Mouse (Mus musculus): ENCODE measurements around the gene Ehd4. TPM values are rescaled to one million over a fixed set of nuclear protein-coding genes. Genes with fewer than 3 reads are reported as not detected.

Ehd4 gene
- polyA plus RNA-seq, 3 experiments from 2014 or later, result 2.9 to 16.2 (median 3.9) TPM

DNA sequence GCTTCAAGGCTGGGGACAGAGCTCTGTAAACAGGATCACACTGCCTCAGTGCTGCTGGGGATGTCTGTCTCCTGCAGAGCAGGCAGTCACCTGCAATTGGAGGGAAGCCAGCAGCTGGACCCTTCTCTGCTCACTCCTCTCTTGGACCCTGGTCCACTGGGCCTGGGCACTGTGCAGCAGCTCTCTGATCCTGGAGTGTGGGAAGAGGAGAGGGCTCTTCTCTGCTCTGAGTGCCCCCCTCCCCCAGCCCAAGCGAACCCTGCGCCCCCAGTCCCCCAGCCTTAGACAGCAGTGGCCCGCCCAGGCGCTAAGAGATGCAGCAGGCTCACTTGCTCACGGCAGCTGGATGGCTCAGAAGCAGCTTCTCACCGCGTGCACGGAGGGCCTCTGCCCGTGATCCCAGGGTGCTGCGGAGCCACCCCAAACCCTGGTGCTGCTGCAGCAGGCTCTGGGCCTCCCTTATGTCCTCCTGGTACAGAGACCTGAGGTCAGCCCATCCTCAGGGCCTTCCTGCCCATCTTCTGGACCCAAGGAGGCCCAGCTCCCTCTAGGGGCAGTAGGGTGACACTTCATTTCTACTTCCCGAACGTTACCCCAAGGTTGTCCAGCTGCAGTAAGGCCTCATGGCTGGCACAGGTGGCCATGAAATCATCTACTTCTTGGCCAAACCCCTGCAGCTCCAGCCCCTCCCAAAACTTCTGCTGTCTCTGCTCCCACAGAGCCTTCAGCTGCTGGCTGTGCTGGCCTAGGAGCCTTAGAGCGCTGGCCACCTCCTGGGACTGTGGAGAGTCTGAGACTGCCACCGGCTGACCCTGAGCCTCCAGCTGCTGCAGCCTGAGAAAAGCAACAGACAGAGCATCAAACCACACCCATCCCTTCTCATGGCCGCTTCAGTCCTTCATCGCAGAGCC lies 85.6 kb downstream of the Ehd4 start:
- ATAC-seq, result no peak

DNA sequence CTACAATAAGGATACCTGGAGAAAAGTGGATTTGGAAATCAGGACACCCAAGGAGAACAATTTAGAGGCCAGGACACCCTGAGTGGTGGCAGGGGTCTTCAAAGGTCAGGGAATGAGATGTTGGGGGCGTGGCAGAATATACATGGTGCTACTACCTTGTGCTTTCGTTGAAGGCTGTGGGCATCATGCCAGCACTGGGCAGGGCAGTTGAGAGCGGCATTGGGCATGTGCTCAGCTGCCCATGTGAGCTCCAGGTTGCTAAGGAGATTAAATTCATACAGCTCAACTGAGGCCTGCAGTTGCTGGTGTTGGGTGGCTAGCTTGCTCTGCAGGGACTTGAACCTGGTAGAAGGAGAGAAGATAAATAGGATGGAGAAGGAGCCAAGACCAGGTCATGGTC lies 88.2 kb downstream of the Ehd4 start:
- no peak for ATAC-seq

DNA sequence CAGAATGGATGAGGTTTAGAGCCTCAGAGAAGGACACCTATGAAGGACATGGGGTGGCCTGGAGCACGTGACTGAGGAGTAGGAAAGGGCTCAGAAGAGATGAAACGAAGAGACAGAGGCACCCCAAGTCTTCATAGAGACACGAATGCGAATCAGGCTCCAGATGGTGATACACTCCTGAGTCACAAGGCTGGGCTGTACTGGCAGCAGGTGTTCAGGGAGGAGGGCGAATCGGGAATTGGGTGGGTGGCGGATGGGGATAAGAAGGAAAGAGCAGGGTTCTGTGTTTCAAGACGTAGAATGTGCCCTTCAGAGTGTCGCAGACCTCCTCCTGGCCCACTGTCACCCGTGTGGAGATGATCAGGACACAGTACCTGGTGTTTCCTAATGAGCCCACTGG lies 89.2 kb downstream of the Ehd4 start:
- no peak for ATAC-seq

DNA sequence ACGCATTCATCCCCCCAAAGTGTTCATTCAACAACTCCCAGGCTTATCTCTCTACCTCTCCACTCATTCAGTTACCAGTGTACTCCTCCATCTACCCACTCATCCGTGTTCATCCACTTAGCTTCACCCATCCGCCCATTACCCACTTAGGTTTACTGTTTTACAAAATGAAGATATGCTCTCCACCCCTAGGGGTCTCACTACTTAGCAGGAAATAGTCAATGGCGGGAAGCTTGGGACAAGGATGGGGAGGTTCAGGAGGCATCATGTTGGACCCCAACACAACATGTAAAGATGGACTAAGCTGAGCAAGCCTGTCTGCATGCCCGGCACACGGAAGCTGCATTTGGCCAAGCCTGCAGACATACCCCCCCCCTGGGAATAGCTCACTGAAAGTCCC lies 89.8 kb downstream of the Ehd4 start:
- ATAC-seq, result no peak

DNA sequence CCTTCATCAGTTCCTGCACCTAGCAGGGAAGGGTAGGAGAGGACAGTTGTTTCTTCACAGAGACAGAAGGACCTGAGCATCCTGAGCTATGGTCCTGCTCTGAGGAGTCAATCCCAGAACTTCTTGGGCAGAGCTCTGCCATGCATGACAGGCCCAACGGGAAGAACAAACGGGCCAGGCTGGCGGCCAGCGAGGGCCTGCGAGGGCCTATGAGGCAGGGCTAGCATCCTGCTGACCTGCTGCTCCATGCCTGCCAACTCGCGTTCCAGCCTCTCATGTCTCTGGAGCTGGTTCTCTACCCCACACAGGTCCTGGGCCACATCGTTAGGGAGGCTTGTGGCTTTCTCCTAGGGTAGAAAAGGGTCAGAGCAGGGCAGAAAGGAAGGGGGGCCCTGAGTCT lies 92.2 kb downstream of the Ehd4 start:
- no peak for ATAC-seq

DNA sequence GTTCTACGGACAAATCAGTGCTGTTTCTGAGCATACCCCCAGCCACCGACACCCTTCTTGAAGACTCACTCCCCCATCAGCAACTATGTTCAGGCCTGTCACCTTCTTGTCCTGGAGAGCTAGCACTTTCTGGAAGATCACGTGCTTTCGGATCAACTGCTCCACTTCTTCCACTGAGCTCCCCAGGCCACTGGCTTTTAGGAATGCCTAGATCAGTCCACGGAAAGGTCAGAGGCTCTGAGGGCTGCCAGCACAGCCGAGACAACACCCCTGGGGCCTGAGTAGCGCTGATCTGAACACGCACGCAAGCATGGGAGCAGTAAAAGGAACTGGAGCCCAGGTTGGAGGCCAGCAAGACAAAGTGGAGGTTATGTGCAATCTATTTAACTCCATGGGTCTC lies 93.8 kb downstream of the Ehd4 start:
- ATAC-seq, result no peak

DNA sequence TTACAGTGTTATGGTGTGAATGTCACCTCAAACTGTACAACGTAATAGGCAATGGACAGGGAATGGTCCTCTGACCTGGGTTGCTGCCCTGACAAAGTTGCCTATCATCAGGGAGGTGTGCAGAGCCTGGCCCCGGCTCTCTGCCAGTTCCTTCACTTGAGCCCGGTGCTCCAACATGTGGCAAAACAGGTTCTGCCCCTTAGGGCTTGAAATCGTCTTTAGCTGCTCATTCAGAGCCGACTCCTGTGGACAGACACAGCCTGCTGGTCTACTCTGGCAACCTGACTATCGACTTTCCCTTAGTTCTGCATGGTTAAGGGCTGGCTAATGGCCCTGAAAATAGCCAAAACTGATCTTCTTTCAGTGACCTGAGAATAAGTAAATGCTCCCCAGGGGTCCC lies 94.2 kb downstream of the Ehd4 start:
- ATAC-seq, result no peak

DNA sequence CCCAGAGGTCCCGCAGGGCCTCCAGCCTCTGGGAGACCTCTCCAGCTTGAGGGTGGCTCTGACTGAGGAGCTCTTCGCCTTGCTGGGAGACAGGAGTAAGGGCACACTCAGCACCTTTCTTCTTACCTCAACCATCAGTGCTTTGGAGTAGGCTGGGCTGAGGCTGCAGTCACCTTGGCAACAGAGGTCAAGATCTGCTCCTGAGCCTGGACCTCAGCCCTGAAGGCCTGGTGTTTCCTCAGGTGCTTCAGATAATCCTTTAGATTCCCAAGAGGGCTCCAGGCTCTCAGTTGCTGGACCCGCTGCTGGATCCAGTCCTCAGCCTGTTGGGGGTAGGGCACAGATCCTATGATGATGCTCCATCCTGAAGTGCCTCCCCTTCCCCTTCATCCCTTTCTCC lies 94.9 kb downstream of the Ehd4 start:
- ATAC-seq, result no peak

DNA sequence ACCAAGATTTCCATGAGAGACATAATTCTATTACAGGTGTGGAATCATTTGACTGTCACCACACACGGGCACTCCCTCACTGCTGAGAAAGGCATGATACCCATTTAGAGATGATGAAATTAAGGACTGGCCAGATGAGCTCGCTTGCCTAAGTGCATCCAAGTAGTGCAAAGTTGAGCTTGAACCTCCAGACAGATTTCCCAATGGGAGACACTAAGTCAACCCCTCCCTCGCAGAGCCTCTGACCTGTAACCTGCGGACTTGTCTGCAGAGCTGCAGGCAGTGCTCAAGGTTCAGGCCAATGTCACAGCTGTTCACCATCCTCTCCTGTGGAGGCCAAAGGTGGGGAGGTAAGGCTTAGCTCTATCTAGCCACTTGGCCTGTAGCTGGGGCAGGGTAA lies 95.6 kb downstream of the Ehd4 start:
- no peak for ATAC-seq

DNA sequence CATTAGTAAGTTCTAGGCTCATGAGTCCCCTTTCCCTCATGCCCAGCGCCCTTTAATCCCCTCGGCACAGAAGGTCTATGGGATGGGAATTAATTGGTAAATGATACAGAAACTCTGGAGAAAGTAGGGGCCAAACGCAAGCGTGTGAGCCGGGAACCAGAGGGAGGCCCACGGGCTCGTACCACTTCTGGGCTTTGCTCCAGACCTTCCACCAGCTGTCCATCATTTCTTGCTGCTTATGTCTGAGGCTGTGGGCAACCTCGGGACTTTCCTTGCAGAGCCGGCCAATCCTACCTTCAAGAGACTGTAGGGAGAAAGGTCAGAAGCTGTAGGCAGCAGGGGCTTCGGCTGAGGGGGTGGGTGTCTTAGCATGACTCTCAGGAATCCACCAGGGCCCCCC lies 98.5 kb downstream of the Ehd4 start:
- ATAC-seq, result no peak

DNA sequence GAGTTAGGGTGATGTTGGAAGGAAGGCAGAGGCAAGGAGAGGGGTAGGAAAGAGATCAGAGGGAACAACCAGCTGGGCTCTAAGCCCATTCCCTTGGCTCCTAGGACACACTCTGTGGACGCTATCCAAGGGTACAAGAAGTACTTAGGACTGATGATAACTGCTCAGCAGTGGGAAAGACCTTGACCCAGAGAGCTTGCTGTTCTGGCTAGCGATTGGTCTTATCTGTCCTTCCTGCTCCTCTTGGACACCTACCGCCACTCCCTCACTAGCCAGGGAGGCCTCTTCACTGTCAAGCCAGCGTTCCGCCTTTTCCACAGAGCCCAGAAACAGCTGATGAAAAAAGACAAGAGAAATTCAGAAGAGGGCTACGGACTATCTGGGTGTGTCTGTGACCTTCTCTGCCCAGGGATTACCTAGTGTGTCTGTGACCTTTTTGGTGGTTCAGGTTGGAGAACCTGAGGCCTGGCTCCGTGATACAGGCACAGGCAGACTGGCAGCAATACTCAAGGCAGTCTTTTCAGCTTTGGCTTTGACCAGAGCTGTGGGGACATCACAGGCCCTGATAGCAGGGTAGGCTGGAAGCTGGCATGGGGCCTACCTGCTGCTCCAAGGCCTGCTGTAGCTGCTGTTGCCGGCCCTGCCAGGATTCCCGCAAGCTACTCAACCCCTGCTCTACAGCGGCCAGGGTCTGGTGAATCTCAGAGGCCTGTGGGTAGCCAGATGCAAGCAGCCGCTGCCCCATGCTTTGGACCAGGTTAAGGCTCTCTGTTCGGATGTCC lies 99.4 kb downstream of the Ehd4 start:
- ATAC-seq, result no peak

DNA sequence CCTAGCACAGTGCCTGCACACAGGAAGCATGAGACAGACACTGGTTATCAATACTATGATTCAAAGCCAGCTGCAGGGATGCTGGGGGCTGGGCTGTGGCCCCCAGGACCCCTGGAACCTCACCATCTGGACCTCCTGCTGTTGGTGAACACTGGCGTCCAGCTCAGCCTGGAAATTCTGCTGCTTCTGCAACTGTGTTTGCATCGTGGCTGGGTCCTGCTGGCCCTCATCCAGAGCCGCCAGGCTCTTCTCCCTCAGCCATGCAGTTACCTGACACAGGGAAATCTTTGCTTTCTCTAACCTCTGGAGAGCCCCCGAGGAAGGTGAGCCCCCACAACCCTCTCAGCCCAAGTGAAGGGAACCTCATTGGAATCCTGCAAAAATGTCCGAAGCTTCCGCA lies 103.0 kb downstream of the Ehd4 start:
- no peak for ATAC-seq

DNA sequence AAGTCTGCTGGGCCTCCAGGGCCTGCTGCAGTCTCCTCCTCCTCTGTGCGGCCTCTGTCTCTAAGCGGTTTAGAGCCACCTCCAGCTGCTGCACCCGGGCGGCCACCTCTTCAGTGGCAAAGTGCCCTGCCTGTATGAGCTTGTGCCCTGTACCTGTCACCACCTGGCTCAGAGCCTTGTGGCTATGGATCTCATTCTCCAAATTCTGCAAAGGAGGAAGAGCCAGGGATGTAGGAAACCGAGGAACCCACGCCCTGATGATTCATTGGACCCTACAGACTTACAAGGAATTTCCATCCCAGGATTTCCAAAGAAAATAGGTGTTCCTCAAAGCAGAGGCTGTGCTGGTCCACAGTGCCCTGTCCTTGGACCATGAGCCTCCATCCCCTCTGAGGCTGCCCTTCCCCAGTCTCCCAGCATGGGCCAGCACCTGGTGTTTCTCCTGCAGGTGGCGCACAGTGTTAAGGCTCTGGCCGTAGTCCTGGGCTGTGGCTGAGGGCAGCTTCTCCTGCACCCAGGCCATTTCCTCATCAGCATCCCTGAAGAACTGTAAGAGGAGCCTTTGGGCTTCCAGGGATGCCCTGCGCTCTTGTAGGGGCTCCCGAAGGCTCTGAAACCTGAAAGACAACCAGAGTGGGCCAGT lies 104.7 kb downstream of the Ehd4 start:
- no peak for ATAC-seq

DNA sequence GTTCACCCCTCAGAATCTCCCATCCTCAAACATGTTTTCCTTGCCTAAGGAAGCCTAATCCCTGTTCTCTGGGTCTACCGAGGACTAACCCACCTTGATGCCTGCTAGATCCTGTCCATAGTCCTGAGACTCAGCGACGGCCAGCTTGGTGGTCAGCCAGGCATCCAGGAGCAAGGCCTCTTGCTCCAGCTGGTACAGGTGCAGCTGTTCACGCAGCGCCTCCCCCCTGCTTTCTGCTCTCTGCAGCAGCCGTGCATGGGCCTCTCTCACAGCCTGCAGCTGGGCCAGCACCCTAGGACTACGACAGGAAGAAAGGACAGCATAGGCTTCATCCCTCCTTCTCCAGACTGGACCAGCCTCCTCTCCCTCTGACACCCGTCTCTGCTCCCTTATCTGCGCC lies 106.2 kb downstream of the Ehd4 start:
- ATAC-seq, result no peak

DNA sequence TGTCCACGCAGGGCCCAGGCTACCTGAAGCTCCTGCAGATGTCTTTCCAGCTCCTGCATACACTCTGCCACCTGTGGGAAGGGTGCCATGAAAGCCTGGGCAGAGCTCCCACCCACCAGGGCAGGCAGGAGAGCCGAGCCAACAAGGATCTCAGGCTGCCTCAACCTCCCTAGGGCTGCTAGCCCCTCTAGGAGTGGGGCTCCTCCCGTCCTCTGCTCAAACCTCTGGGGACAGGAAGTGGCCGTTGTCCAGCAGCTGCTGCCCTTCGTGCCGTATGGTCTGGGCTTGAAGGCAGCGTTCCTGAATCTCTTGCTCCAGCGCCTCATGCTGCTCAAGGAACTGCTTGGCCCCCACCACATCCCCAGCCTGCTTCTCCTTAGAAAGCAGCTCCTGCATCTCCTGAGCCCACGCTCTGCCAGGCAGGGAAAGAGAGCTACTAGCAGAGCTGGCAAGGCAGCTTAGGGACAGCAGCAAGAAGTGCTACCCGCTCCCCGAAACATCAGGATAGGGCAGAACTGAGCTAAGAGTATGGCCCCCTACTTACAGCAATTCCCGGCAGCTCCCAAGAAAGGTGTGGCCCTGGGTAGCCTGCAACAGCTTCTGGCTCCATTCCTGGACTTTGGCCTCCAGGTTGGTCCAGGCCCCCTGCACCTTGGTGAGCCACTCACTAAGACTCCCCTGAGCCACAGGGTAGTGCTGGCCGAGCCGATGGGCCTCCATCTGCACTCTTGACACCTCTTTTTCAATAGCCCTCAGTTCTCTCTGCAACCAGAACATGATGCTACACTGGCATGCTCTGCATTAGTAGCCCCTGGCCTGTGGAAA lies 107.7 kb downstream of the Ehd4 start:
- ATAC-seq, result no peak

DNA sequence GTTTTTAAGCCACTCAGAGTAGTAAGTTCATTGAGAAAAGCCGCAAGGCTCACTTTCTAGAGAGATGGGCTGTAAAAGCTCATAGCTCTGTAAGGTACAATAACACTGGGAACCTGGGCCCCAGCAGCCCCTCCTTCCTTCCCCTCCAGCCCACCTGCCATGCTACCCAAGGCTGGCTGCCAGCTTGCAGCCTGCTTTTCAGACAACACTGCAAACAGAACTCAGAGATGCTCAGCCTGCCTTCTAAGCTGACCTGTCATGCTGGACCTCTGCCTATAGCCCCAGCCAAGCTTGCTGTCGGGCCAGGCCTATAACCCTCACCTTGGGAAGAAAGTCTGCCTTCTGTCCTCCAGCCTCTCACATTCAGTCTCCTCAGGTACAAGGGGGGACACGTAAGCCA lies 109.7 kb downstream of the Ehd4 start:
- ATAC-seq, result no peak

DNA sequence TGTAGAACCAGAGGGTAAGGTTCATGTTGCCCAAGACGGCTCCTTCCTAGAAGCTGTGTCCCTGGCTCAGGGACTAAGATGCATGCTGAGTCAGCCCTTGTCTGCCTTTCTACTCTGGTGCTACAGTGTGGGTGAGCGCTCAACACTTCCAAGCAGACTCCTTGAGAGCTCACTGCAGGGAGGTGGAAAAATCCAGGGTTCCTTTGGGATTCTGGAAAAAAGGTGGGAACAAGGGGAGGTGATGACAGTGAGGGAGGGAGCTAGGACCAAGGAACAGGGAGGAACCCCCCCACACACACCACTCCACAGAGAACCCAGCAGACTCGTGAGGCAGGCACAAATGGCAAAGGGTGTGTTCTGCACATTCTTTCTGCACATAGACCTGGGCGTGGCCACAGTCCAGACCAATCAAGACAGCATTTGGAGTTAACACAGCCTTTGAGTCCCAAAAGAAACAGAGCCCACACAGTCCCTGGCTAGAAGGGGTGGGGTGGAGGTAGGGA lies 110.3 kb downstream of the Ehd4 start:
- no peak for ATAC-seq

DNA sequence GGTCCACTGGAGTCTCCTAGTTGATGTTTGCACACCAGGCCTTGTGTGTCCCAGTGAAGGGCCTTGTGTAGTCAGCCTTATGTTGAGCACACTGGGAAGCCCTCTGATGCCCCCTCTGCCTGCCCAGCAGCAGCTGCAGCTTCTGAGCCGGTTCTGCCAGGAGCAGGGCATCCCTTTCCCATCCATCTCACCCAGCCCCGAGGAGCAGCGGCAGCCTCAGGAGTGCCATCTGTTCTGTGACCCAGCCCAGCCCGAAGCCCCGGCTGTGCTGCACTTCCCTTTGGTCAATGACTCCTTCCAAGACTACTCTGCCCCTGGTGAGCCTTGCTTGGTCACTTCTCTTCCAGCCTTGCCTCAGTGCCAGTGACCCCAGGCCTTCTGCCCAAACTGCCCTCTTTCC lies 113.4 kb downstream of the Ehd4 start:
- no peak for ATAC-seq
